Mouse (Mus musculus) left cerebral cortex, postnatal 14 days (tissue): ENCODE data around the gene Galnt12. TPM values are rescaled to one million over a fixed set of nuclear protein-coding genes. Genes with fewer than 3 reads are reported as not detected.

Source experiments
- DNase-seq, 2 experiments: peaks; one replicate each; pipeline ENCODE4 v3.0.0; 2021 to 2022; ENCODE audit warnings: low spot score in 2 of 2, mixed read lengths in 1 of 2
- intact Hi-C: fragments of 180-260 bp; cut with DNase I; formaldehyde crosslinking; loops from one replicate; pipeline ENCODE4 v1.15.1; 2025
- total RNA-seq, 2 experiments: library from RNA; stranded (reverse); gene quantifications; 2 replicates each; pipeline ENCODE4 v1.2.3; 2021

Galnt12 gene
- total RNA-seq, 2 experiments from 2014 or later, result 0.85 to 1.3 TPM

- no peak for DNase-seq
These were observed 49.9 kb downstream of the Galnt12 start for GRCm38 (mm10) chr4:47141444-47142154.

GRCm38 (mm10) chr4:47143849-47144248 is 52.1 kb downstream of the Galnt12 start:
- no peak for DNase-seq
- intact Hi-C loops, result no loop called here

More at GRCm38 (mm10) chr4:47141444-47142154, 49.9 kb downstream of the Galnt12 start:
- intact Hi-C loops, result no loop called here

GRCm38 (mm10) chr4:47145341-47145740 is 53.6 kb downstream of the Galnt12 start:
- intact Hi-C loops, result no loop called here

GRCm38 (mm10) chr4:47146561-47146960 is 54.9 kb downstream of the Galnt12 start:
- intact Hi-C loops, result no loop called here
- no peak for DNase-seq

More at GRCm38 (mm10) chr4:47145341-47145740, 53.6 kb downstream of the Galnt12 start:
- DNase-seq, result no peak

- intact Hi-C loops, result no loop called here
- DNase-seq, result no peak
These were observed 58.3 kb downstream of the Galnt12 start for GRCm38 (mm10) chr4:47149963-47150362.

- DNase-seq, result no peak
- intact Hi-C loops, result no loop called here
These were observed 59.1 kb downstream of the Galnt12 start for GRCm38 (mm10) chr4:47150806-47151205.

GRCm38 (mm10) chr4:47151553-47152183 is 60.0 kb downstream of the Galnt12 start:
- DNase-seq, result no peak
- intact Hi-C loops, result no loop called here

GRCm38 (mm10) chr4:47161103-47161755 is 69.5 kb downstream of the Galnt12 start:
- no peak for DNase-seq
- intact Hi-C loops, result no loop called here

- intact Hi-C loops, result no loop called here
- DNase-seq, result no peak
These were observed 70.3 kb downstream of the Galnt12 start for GRCm38 (mm10) chr4:47161756-47162587.

- no peak for DNase-seq
- intact Hi-C loops, result no loop called here
These were observed 80.6 kb downstream of the Galnt12 start for GRCm38 (mm10) chr4:47172314-47172713.

Other genes starting within 250 kb of the Galnt12 start
- 100 to 1,000 TPM; 292 to 302 TPM for gene Gabbr2, start 100.0 kb upstream of the Galnt12 start, total RNA-seq
- gene Anks6, start 34.5 kb upstream of the Galnt12 start, total RNA-seq, result 10 to 100 TPM; 18.4 to 22.6 TPM
- 10 to 100 TPM in 1 of 2 experiments, 1 to 10 TPM in 1; 9.0 to 13.0 TPM for gene Col15a1, start 116.3 kb downstream of the Galnt12 start, total RNA-seq